Mouse (Mus musculus): Measurements from ENCODE around the gene Hist1h2bq.
"Not testable (repeated sequence)": the region's sequence is repeated elsewhere in the genome, so short reads cannot be mapped to it uniquely, and the experiment has no call there.

The Hist1h2bq gene

GRCm38 (mm10) chr13:21810073-21810472 lies at the start of gene Hist1h2bq, which contains the start of gene Hist1h2ao:
TSS of gene Hist1h2bq (minus strand) at chr13:21810197.
TSS of gene Hist1h2ao (plus strand) at chr13:21810465.
- DNase-seq (ENCODE audit: low read depth) = not testable (repeated sequence)

GRCm38 (mm10) chr13:21855698-21856162 lies 45.7 kb upstream of the Hist1h2bq start:
- peak; percentile 79 for DNase-seq (ENCODE audit: low read depth)

GRCm38 (mm10) chr13:21855146-21855545 lies 45.1 kb upstream of the Hist1h2bq start:
- peak; percentile 81 for DNase-seq (ENCODE audit: low read depth)

GRCm38 (mm10) chr13:21852215-21852945 lies 42.4 kb upstream of the Hist1h2bq start:
- DNase-seq (ENCODE audit: low read depth) = peak; percentile 53

- not testable (repeated sequence) for DNase-seq (ENCODE audit: low read depth)
Measured at GRCm38 (mm10) chr13:21850696-21851095, 40.7 kb upstream of the Hist1h2bq start.

GRCm38 (mm10) chr13:21847883-21848282 lies 37.9 kb upstream of the Hist1h2bq start:
- peak; percentile 8 for DNase-seq (ENCODE audit: low read depth)

- not testable (repeated sequence) for DNase-seq (ENCODE audit: low read depth)
Measured at GRCm38 (mm10) chr13:21846356-21846755, 36.4 kb upstream of the Hist1h2bq start.

- not testable (repeated sequence) for DNase-seq (ENCODE audit: low read depth)
Measured at GRCm38 (mm10) chr13:21840508-21840907, 30.5 kb upstream of the Hist1h2bq start.

GRCm38 (mm10) chr13:21833461-21833860 lies 23.5 kb upstream of the Hist1h2bq start, which contains the start of the genes Hist1h2ap and Hist1h2br:
TSS of gene Hist1h2ap (minus strand) at chr13:21833507.
TSS of gene Hist1h2br (plus strand) at chr13:21833743.
- DNase-seq (ENCODE audit: low read depth) = not testable (repeated sequence)

- not testable (repeated sequence) for DNase-seq (ENCODE audit: low read depth)
Measured at GRCm38 (mm10) chr13:21831418-21832394, 21.7 kb upstream of the Hist1h2bq start, which contains the start of gene Hist1h4n. TSS of gene Hist1h4n (minus strand) at chr13:21832196.

- DNase-seq (ENCODE audit: low read depth) = no peak
Measured at GRCm38 (mm10) chr13:21830344-21830743, 20.3 kb upstream of the Hist1h2bq start.

- DNase-seq (ENCODE audit: low read depth) = no peak
Measured at GRCm38 (mm10) chr13:21828511-21828910, 18.5 kb upstream of the Hist1h2bq start.

- DNase-seq (ENCODE audit: low read depth) = not testable (repeated sequence)
Measured at GRCm38 (mm10) chr13:21820082-21820890, 10.3 kb upstream of the Hist1h2bq start.

GRCm38 (mm10) chr13:21812092-21812491 lies 2.1 kb upstream of the Hist1h2bq start:
- not testable (repeated sequence) for DNase-seq (ENCODE audit: low read depth)

GRCm38 (mm10) chr13:21811539-21811938 lies 1.5 kb upstream of the Hist1h2bq start, which contains the start of gene Hist1h4m:
TSS of gene Hist1h4m (plus strand) at chr13:21811746.
- not testable (repeated sequence) for DNase-seq (ENCODE audit: low read depth)

- DNase-seq (ENCODE audit: low read depth) = not testable (repeated sequence)
Measured at GRCm38 (mm10) chr13:21811074-21811473, 1.1 kb upstream of the Hist1h2bq start.

GRCm38 (mm10) chr13:21803058-21803457 lies 6.9 kb downstream of the Hist1h2bq start:
- DNase-seq (ENCODE audit: low read depth) = not testable (repeated sequence)

GRCm38 (mm10) chr13:21797163-21797562 lies 12.8 kb downstream of the Hist1h2bq start:
- DNase-seq (ENCODE audit: low read depth) = not testable (repeated sequence)

GRCm38 (mm10) chr13:21795584-21795983 lies 14.4 kb downstream of the Hist1h2bq start:
- DNase-seq (ENCODE audit: low read depth) = no peak

GRCm38 (mm10) chr13:21790601-21791283 lies 19.3 kb downstream of the Hist1h2bq start:
- DNase-seq (ENCODE audit: low read depth) = no peak

Data from NIH3T3 (cell line).